Mouse (Mus musculus): ENCODE data around the gene Dhx36. TPM values are rescaled to one million over a fixed set of nuclear protein-coding genes. Genes with fewer than 3 reads are reported as not detected.

The Dhx36 gene
- total RNA-seq (2017), result 58.7 and 60.5 TPM in 2 replicates

GRCm38 (mm10) chr3:62506488-62507205, at the start of gene Dhx36:
Gene Dhx36 (minus strand): TSS chr3:62507004.
- ATAC-seq (replicated peaks in 1 of 2; ENCODE audit: insufficient read depth in 1 of 2, low FRiP score in 2 of 2, low TSS enrichment in 1 of 2, low read depth in 1 of 2, poor library complexity in 2 of 2, severe bottlenecking in 2 of 2), result peak; percentile 99

- ATAC-seq (replicated peaks in 1 of 2; ENCODE audit: insufficient read depth in 1 of 2, low FRiP score in 2 of 2, low TSS enrichment in 1 of 2, low read depth in 1 of 2, poor library complexity in 2 of 2, severe bottlenecking in 2 of 2), result no peak
These were observed 20.8 kb upstream of the Dhx36 start for GRCm38 (mm10) chr3:62527593-62527992.

DNA sequence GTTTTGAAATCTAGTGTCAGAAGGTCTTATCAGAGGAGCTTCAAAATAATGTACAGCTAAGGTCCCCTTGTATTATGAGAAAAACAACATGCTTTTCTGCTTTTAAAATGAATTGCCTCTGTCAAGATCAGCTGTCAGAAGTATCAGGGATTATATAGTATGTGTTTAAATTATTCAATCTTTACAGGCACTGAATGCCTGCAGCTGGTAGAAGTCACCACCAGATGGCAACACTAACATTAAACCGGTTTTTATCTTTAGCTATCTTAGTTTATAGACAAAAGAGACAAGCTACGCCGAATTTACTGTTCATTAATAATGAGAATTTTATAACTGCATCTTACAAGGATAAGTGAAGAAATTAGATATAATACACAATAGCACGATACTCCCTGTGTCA, 20.4 kb upstream of the Dhx36 start:
- peak; percentile 60 to 62; a peak in 2 of 4 replicates for ATAC-seq (replicated peaks in 1 of 2; ENCODE audit: insufficient read depth in 1 of 2, low FRiP score in 2 of 2, low TSS enrichment in 1 of 2, low read depth in 1 of 2, poor library complexity in 2 of 2, severe bottlenecking in 2 of 2)

- no peak for ATAC-seq (replicated peaks in 1 of 2; ENCODE audit: insufficient read depth in 1 of 2, low FRiP score in 2 of 2, low TSS enrichment in 1 of 2, low read depth in 1 of 2, poor library complexity in 2 of 2, severe bottlenecking in 2 of 2)
These were observed 423 bp upstream of the Dhx36 start for GRCm38 (mm10) chr3:62507206-62507647.

DNA sequence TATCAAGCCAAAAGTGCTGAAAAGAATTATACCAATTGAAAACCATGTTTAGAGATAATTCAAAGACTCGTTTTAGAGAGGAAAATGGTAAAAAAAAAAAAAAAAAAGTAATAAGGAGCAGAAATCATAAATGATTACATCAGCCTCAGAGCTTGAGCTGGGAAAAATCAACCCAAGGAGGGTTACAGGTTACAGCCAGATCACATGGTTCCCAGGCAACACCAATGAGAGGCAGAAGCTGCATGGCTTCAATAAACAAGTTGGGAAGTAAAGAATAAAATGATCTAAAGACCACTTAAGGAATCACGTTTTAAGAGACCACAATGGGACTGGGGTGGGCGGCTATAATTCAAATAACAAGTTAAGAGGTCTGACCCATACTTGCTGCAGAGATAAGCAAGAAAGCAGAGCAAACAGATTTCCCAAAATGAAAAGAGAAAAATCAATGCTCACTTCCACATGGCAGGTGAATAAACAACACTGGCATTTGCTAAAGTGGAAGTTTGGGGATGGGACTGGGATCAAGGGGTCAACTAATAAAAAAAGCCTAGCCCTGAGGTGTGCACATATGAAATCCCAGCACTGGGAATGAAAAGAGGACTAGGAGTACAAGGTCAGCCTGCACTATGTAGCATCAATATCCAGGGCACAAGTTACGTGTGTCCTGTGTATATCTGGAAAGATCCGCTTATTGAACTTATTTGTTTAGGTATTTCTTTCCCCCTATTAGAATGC, 1.5 kb downstream of the Dhx36 start:
- no peak for ATAC-seq (replicated peaks in 1 of 2; ENCODE audit: insufficient read depth in 1 of 2, low FRiP score in 2 of 2, low TSS enrichment in 1 of 2, low read depth in 1 of 2, poor library complexity in 2 of 2, severe bottlenecking in 2 of 2)

GRCm38 (mm10) chr3:62499327-62499726, 7.5 kb downstream of the Dhx36 start:
- no peak for ATAC-seq (replicated peaks in 1 of 2; ENCODE audit: insufficient read depth in 1 of 2, low FRiP score in 2 of 2, low TSS enrichment in 1 of 2, low read depth in 1 of 2, poor library complexity in 2 of 2, severe bottlenecking in 2 of 2)

GRCm38 (mm10) chr3:62492568-62492967, 14.2 kb downstream of the Dhx36 start:
- ATAC-seq (replicated peaks in 1 of 2; ENCODE audit: insufficient read depth in 1 of 2, low FRiP score in 2 of 2, low TSS enrichment in 1 of 2, low read depth in 1 of 2, poor library complexity in 2 of 2, severe bottlenecking in 2 of 2), result peak; percentile 37 to 86; a peak in 3 of 4 replicates

GRCm38 (mm10) chr3:62484340-62484739, 22.5 kb downstream of the Dhx36 start:
- no peak for ATAC-seq (replicated peaks in 1 of 2; ENCODE audit: insufficient read depth in 1 of 2, low FRiP score in 2 of 2, low TSS enrichment in 1 of 2, low read depth in 1 of 2, poor library complexity in 2 of 2, severe bottlenecking in 2 of 2)

DNA sequence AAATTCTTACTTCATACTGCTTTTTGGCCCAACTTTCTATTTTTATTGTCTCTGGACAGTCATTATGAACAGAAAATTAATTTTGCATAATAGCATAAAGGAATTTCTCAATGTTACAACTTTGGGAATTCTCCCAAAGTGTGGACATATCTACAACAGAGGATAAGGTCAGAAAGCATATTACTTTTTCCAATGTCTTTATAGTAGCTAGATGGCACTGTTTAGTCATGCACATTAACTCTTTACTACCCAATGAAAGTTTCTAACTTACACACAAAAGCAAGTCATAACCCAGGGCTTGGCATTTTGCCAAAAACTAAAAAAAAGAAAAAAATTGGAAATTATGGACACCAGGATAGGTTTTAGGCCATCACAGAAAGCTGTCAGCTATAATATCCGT, 36.6 kb downstream of the Dhx36 start:
- no peak for ATAC-seq (replicated peaks in 1 of 2; ENCODE audit: insufficient read depth in 1 of 2, low FRiP score in 2 of 2, low TSS enrichment in 1 of 2, low read depth in 1 of 2, poor library complexity in 2 of 2, severe bottlenecking in 2 of 2)

DNA sequence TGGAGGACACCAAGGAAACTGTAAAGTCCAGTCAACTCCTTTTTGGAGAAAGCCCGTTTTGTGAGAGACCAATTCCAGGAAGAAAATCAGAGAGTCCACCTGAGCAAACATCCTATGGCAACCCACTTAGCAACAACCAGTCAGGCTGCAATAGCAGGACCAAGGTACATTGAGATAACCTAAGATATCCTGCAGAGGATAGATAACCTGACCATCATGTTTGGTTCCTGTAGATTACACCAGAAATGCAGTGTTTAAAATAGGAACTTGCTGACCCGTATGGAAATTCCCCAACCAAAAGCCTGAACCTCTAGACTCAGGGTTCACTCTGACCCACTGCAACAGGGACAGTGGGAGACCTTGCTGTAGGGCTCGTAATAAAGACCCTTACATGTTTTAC, 42.5 kb downstream of the Dhx36 start:
- no peak for ATAC-seq (replicated peaks in 1 of 2; ENCODE audit: insufficient read depth in 1 of 2, low FRiP score in 2 of 2, low TSS enrichment in 1 of 2, low read depth in 1 of 2, poor library complexity in 2 of 2, severe bottlenecking in 2 of 2)

DNA sequence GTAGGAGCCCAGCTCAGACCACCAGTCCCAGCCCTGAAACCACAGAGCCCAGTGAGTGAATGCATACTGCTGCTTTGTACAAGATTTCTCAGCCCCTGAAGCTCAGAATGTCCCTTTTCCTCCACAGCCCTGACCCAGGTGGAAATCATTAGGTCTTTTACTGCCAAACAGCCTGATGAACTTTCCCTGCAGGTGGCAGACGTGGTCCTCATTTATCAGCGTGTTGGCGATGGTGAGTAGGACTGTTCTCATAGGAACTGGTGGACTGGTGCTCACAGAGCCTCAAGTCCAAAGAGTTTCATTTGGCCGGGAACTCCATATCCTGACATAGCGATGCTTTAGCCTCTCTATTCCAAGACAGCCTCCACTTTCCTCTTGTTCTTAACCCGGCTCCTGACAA, 47.3 kb downstream of the Dhx36 start:
- ATAC-seq (replicated peaks in 1 of 2; ENCODE audit: insufficient read depth in 1 of 2, low FRiP score in 2 of 2, low TSS enrichment in 1 of 2, low read depth in 1 of 2, poor library complexity in 2 of 2, severe bottlenecking in 2 of 2), result no peak

DNA sequence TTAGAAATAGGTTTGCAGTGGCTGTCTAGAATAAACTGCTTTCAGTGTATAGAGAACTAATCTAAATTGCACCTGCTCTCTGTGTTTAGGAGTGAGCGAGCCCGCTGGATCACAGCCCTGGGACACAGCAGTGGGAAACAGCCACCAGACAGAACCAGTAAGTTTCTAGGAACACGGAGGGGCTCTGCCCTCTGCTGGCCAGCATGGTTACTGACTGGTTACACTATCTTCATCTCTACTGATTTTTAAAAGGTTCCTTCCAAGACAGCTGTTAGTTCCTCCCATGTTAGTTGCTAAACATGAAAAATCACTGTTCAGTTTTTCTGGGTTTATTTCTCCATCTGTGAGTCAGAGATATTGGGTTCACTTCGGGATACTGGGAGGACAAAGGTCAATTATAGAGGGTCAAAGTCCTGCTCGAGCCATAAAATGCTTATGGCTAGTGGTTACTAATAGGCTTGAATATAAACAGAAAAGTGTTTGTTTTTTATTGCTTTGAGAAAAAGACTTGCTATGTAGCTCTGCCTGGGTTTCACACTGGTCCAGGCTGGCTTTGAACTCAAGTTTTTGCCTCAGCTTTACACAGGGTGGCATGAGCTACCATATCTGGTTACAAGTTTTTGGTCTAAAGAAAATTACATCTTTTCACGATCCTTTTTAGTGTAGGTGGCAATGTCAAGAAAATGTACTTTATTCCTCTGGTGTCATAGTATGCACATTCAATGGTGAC, 48.4 kb downstream of the Dhx36 start:
- peak; percentile 76 to 89 for ATAC-seq (replicated peaks in 1 of 2; ENCODE audit: insufficient read depth in 1 of 2, low FRiP score in 2 of 2, low TSS enrichment in 1 of 2, low read depth in 1 of 2, poor library complexity in 2 of 2, severe bottlenecking in 2 of 2)

DNA sequence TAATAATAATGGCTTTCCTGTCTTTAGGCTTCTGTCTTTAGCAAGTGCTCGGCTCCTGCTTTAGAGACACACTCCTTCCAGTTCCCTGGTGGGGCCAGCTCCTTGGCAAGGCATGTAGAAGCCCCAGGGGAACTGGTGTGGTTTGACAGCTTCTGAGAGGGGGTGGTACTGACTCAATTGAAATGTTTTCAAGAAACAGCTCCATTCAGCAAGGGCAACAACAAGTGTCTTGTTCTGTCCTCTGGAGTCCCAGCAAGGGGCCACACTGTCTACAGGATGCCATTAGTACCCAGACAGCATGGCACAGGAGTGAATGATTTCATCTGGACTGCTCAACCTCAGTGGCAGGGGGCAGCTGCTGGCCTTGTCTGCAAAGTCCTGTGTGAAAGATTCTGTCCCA, 51.0 kb downstream of the Dhx36 start:
- ATAC-seq (replicated peaks in 1 of 2; ENCODE audit: insufficient read depth in 1 of 2, low FRiP score in 2 of 2, low TSS enrichment in 1 of 2, low read depth in 1 of 2, poor library complexity in 2 of 2, severe bottlenecking in 2 of 2), result no peak

GRCm38 (mm10) chr3:62454096-62454495, 52.7 kb downstream of the Dhx36 start:
- ATAC-seq (replicated peaks in 1 of 2; ENCODE audit: insufficient read depth in 1 of 2, low FRiP score in 2 of 2, low TSS enrichment in 1 of 2, low read depth in 1 of 2, poor library complexity in 2 of 2, severe bottlenecking in 2 of 2), result no peak

DNA sequence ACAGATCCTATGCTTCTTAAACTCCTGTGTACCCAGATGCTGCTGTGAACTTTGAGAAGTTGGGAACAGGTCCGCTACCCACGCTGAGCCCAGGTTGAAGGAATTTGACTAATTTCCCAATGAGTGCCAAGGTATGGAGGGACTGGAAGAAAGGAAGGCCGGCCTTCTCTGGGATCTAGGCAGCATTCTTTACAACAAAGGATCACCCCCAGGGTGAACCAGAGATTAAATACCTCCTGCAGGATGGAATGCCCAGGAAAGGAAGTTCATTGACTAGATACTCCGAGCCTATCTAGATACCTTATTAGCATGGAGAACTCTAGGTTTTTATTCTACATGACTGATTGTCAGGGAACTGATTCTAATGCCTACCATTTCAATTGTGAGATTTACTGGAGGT, 53.8 kb downstream of the Dhx36 start:
- ATAC-seq (replicated peaks in 1 of 2; ENCODE audit: insufficient read depth in 1 of 2, low FRiP score in 2 of 2, low TSS enrichment in 1 of 2, low read depth in 1 of 2, poor library complexity in 2 of 2, severe bottlenecking in 2 of 2), result no peak

DNA sequence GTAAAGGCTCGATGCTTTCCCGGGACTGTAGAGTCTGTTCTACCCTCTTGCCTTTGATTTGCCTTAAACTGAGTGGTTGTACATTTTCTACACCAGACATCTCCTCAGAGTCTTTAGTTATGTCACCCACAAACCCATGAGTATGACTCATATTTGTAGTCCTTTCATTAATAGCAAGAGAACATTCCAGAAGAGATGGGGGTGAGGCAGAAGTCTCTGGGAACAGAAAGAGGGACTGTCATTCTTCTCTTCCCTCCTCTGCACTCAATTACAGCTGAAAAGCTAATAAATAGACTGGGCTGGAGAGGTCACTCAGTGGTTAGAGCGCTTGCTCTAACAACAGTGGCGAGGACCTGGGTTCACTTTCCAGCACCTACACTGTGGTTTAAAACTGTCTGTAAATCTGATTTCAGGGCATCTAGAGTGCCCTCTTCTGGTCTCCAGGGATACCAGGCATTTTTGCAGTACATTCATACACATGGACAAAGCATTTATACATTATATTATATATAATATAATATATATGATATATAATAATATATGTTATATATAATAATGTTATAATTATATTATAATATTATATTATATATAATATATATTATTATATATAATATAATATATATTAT, 56.8 kb downstream of the Dhx36 start:
- no peak for ATAC-seq (replicated peaks in 1 of 2; ENCODE audit: insufficient read depth in 1 of 2, low FRiP score in 2 of 2, low TSS enrichment in 1 of 2, low read depth in 1 of 2, poor library complexity in 2 of 2, severe bottlenecking in 2 of 2)

DNA sequence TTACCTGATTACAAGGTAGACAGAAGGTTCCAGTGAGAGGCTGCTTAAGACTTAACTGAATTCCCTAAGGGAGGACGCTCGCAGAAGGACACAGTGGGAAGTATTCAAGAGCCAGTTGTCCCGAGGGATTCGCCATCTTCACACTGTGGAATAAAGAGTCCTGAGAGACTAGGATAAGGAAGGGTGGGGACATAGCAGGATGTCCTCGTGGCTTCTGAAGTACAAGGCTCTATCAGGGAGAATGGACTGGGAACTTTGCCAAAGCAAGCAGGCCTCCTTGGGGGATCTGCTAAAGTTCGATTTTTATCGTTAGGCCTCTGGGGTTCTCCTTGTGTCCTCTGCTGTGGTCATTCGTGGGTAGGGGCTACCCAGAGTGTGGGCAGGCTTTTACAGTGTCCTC, 59.7 kb downstream of the Dhx36 start:
- no peak for ATAC-seq (replicated peaks in 1 of 2; ENCODE audit: insufficient read depth in 1 of 2, low FRiP score in 2 of 2, low TSS enrichment in 1 of 2, low read depth in 1 of 2, poor library complexity in 2 of 2, severe bottlenecking in 2 of 2)

DNA sequence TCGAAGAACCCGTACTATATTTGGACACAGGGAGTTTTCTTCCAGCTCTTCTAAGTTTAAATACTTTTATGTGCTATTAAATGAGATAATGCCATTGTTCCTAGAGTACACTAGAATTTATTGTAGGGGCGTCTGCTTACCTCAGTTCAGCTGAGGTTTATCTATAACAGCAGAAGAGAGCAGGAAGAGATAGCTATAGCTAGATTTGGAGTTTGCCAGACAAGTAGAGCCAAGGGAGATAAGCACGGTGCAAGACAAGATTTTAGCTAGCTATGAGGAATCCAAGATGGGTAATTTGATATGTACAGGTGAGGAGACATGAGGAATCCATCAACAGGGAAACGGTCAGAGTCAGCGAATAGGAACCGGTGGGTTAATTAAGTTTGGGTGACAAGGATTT, 60.5 kb downstream of the Dhx36 start:
- no peak for ATAC-seq (replicated peaks in 1 of 2; ENCODE audit: insufficient read depth in 1 of 2, low FRiP score in 2 of 2, low TSS enrichment in 1 of 2, low read depth in 1 of 2, poor library complexity in 2 of 2, severe bottlenecking in 2 of 2)
